Mouse (Mus musculus): ENCODE measurements at regions not wholly inside any gene's neighbourhood (a gene's known extent, or its start where the extent isn't known, plus 50 kb on each side); places are given as distances from the start of the nearest gene placed in this dataset.

- no peaks in the 10 kb centered on the region for H3K27me3 ChIP-seq (replicated peaks; ENCODE audit: control insufficient read depth, insufficient read depth, low read length)
- H3K9me3 ChIP-seq (ENCODE audit: control insufficient read depth, low read length): no peaks in the 10 kb centered on the region
- ATAC-seq: no peak
- WGBS: 77% methylated on average over 2 of the region's 2 CpGs
- no peak overlapping the region for H3K4me3 ChIP-seq (ENCODE audit: low read length)
- H3K4me2 ChIP-seq (ENCODE audit: low read depth, low read length): no peak overlapping the region
- H3K36me3 ChIP-seq (ENCODE audit: control insufficient read depth, insufficient read depth, low read length): no peaks in the 10 kb centered on the region
- no peak overlapping the region for H3K9ac ChIP-seq (ENCODE audit: low read depth, low read length)
- no peak overlapping the region for H3K27ac ChIP-seq (ENCODE audit: low read length)
- H3K4me1 ChIP-seq (ENCODE audit: control insufficient read depth, insufficient read depth, low read length): no peaks in the 10 kb centered on the region
Measured at GRCm38 (mm10) chr17:9773744-9774143, 104.2 kb upstream of the Pabpc6 start.

DNA sequence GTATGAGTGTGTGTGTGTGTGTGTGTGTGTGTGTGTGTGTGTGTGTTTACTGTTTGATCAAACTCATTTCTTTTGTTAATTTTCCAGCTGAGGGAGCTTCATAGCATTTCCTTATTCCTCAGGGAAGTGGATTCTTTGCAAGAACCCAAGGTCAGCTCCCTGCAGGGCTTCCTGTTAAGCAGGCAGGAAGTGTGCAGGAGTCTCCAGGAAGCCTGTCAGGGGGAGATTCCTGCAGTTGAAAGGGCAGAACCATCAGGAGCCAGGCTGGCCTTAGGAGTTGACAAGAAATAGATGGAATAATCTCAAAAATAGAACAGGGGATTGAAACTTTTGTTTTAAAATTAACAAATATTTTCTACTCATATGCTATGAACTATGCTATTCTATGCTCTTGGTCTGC is 98.8 kb upstream of the Pabpc6 start:
- no peaks in the 10 kb centered on the region for H3K27me3 ChIP-seq (replicated peaks; ENCODE audit: control insufficient read depth, insufficient read depth, low read length)
- H3K27ac ChIP-seq (ENCODE audit: low read length): no peak overlapping the region; the same call in 1 of the 2 replicates
- no peak overlapping the region for H3K9ac ChIP-seq (ENCODE audit: low read depth, low read length)
- H3K4me1 ChIP-seq (ENCODE audit: control insufficient read depth, insufficient read depth, low read length): peaks cover 5% of the 10 kb centered on the region
- no peaks in the 10 kb centered on the region for H3K36me3 ChIP-seq (ENCODE audit: control insufficient read depth, insufficient read depth, low read length)
- no peak overlapping the region for H3K4me2 ChIP-seq (ENCODE audit: low read depth, low read length)
- H3K4me3 ChIP-seq (ENCODE audit: low read length): no peak overlapping the region
- no peak for ATAC-seq
- H3K9me3 ChIP-seq (ENCODE audit: control insufficient read depth, low read length): no peaks in the 10 kb centered on the region

DNA sequence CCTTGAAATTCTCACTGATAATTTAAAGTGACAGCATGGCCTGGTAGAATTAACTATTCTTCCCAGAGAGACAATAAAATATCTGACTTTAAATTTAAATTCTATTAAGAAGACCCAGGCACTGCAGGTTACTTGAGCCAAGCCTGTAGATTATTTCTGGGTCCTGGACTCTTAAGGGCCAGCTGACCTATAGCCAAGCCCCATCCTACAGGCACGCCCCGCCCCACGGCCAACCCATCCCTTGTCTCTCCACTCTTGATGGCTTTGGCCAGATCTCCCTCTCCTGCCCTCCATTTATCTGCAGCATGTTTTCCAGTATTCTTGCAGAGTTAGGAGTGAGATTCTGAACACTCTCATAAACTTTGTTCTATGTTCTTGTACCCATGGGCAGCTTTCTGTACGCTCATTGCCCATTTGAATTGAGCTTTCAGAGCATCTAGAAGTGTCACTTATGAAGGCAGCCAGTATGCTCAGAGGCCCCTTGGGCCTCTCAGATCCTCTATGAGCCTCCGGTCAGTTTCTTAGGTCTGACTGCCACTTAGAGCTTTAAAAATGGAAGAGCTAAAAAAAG is 96.2 kb upstream of the Pabpc6 start:
- Histone ChIP-seq H3K9me3 (ENCODE audit: control insufficient read depth, low read length) (no peaks in the 10 kb centered on the region), H3K4me2 (ENCODE audit: low read depth, low read length) (no peak overlapping the region), H3K36me3 (ENCODE audit: control insufficient read depth, insufficient read depth, low read length) (no peaks in the 10 kb centered on the region), H3K27me3 (replicated peaks; ENCODE audit: control insufficient read depth, insufficient read depth, low read length) (no peaks in the 10 kb centered on the region), H3K4me1 (ENCODE audit: control insufficient read depth, insufficient read depth, low read length) (peaks cover 5% of the 10 kb centered on the region), H3K4me3 (ENCODE audit: low read length) (no peak overlapping the region), H3K9ac (ENCODE audit: low read depth, low read length) (no peak overlapping the region), H3K27ac (ENCODE audit: low read length) (no peak overlapping the region)
- WGBS: 76% methylated on average over 5 of the region's 5 CpGs
- ATAC-seq: no peak

GRCm38 (mm10) chr17:9764701-9765359 is 95.3 kb upstream of the Pabpc6 start:
- H3K27me3 ChIP-seq (replicated peaks; ENCODE audit: control insufficient read depth, insufficient read depth, low read length): no peaks in the 10 kb centered on the region
- H3K9ac ChIP-seq (ENCODE audit: low read depth, low read length): peak overlapping the region; percentile 56
- peak overlapping the region; percentile 89 for H3K4me2 ChIP-seq (ENCODE audit: low read depth, low read length)
- H3K4me3 ChIP-seq (ENCODE audit: low read length): peak overlapping the region; percentile 48
- 4% methylated on average over 22 of the region's 22 CpGs for WGBS
- H3K4me1 ChIP-seq (ENCODE audit: control insufficient read depth, insufficient read depth, low read length): peaks cover 5% of the 10 kb centered on the region
- peak overlapping the region; percentile 16; the same call in 1 of the 2 replicates for H3K27ac ChIP-seq (ENCODE audit: low read length)
- ATAC-seq: peak; percentile 56
- H3K9me3 ChIP-seq (ENCODE audit: control insufficient read depth, low read length): no peaks in the 10 kb centered on the region
- H3K36me3 ChIP-seq (ENCODE audit: control insufficient read depth, insufficient read depth, low read length): no peaks in the 10 kb centered on the region

DNA sequence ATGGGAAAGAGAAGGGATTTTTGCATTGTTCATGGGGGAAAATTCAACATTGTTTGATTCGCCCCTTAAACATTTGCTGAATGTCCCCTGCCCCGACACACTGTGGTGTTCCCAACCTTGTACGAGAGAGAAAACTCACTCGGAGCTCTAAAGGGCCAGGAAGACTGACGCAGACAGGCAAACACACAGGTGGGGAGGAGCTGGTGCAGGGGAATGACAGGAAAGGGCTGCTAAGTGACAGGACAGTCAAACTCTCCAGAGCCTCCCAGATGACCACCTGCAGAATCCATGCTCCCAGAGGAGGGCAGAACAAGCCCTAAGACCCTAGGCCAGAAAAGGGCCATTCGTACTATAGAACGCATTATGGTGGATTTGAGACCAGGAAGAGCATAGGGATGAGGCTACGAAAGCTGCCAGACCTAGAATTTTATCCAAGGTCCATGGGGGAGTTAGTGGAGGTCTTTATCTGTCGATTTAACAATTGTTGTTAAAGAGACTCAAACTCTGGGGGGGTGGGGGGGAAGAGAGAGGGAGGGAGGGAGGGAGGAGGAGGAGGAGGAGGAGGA is 94.6 kb upstream of the Pabpc6 start:
- Histone ChIP-seq H3K27ac (ENCODE audit: low read length) (no peak overlapping the region), H3K36me3 (ENCODE audit: control insufficient read depth, insufficient read depth, low read length) (no peaks in the 10 kb centered on the region), H3K4me2 (ENCODE audit: low read depth, low read length) (peak overlapping the region; percentile 89), H3K27me3 (replicated peaks; ENCODE audit: control insufficient read depth, insufficient read depth, low read length) (no peaks in the 10 kb centered on the region), H3K9me3 (ENCODE audit: control insufficient read depth, low read length) (no peaks in the 10 kb centered on the region), H3K9ac (ENCODE audit: low read depth, low read length) (peak overlapping the region; percentile 19; the same call in 1 of the 2 replicates), H3K4me1 (ENCODE audit: control insufficient read depth, insufficient read depth, low read length) (peaks cover 5% of the 10 kb centered on the region), H3K4me3 (ENCODE audit: low read length) (peak overlapping the region; percentile 6)
- 18% methylated on average over 9 of the region's 9 CpGs for WGBS
- no peak for ATAC-seq

GRCm38 (mm10) chr17:9763110-9763509 is 93.6 kb upstream of the Pabpc6 start:
- no peak overlapping the region for H3K27ac ChIP-seq (ENCODE audit: low read length)
- H3K4me1 ChIP-seq (ENCODE audit: control insufficient read depth, insufficient read depth, low read length): peaks cover 5% of the 10 kb centered on the region
- no peaks in the 10 kb centered on the region for H3K36me3 ChIP-seq (ENCODE audit: control insufficient read depth, insufficient read depth, low read length)
- no peak for ATAC-seq
- no peaks in the 10 kb centered on the region for H3K9me3 ChIP-seq (ENCODE audit: control insufficient read depth, low read length)
- no peak overlapping the region for H3K4me2 ChIP-seq (ENCODE audit: low read depth, low read length)
- no peak overlapping the region for H3K4me3 ChIP-seq (ENCODE audit: low read length)
- 50% methylated on average over 9 of the region's 9 CpGs for WGBS
- H3K27me3 ChIP-seq (replicated peaks; ENCODE audit: control insufficient read depth, insufficient read depth, low read length): no peaks in the 10 kb centered on the region
- no peak overlapping the region for H3K9ac ChIP-seq (ENCODE audit: low read depth, low read length)

- WGBS: 70% methylated on average over 7 of the region's 7 CpGs
- H3K9ac ChIP-seq (ENCODE audit: low read depth, low read length): no peak overlapping the region
- H3K4me3 ChIP-seq (ENCODE audit: low read length): no peak overlapping the region
- no peaks in the 10 kb centered on the region for H3K27me3 ChIP-seq (replicated peaks; ENCODE audit: control insufficient read depth, insufficient read depth, low read length)
- no peak for ATAC-seq
- no peaks in the 10 kb centered on the region for H3K9me3 ChIP-seq (ENCODE audit: control insufficient read depth, low read length)
- no peak overlapping the region for H3K4me2 ChIP-seq (ENCODE audit: low read depth, low read length)
- peaks cover 5% of the 10 kb centered on the region for H3K4me1 ChIP-seq (ENCODE audit: control insufficient read depth, insufficient read depth, low read length)
- no peaks in the 10 kb centered on the region for H3K36me3 ChIP-seq (ENCODE audit: control insufficient read depth, insufficient read depth, low read length)
- no peak overlapping the region for H3K27ac ChIP-seq (ENCODE audit: low read length)
Measured at GRCm38 (mm10) chr17:9762436-9762835, 92.9 kb upstream of the Pabpc6 start.

- H3K4me3 ChIP-seq (ENCODE audit: low read length): no peak overlapping the region
- no peaks in the 10 kb centered on the region for H3K36me3 ChIP-seq (ENCODE audit: control insufficient read depth, insufficient read depth, low read length)
- no peak for ATAC-seq
- H3K9me3 ChIP-seq (ENCODE audit: control insufficient read depth, low read length): no peaks in the 10 kb centered on the region
- no peak overlapping the region for H3K27ac ChIP-seq (ENCODE audit: low read length)
- no peak overlapping the region for H3K9ac ChIP-seq (ENCODE audit: low read depth, low read length)
- peaks cover 5% of the 10 kb centered on the region for H3K4me1 ChIP-seq (ENCODE audit: control insufficient read depth, insufficient read depth, low read length)
- H3K4me2 ChIP-seq (ENCODE audit: low read depth, low read length): no peak overlapping the region
- peaks cover 5% of the 10 kb centered on the region for H3K27me3 ChIP-seq (replicated peaks; ENCODE audit: control insufficient read depth, insufficient read depth, low read length)
- WGBS: 75% methylated on average over 2 of the region's 2 CpGs
Measured at GRCm38 (mm10) chr17:9760706-9761059, 91.2 kb upstream of the Pabpc6 start.

GRCm38 (mm10) chr17:9760026-9760705 is 90.6 kb upstream of the Pabpc6 start:
- peaks cover 5% of the 10 kb centered on the region for H3K4me1 ChIP-seq (ENCODE audit: control insufficient read depth, insufficient read depth, low read length)
- no peak overlapping the region for H3K9ac ChIP-seq (ENCODE audit: low read depth, low read length)
- 64% methylated on average over 8 of the region's 8 CpGs for WGBS

More at GRCm38 (mm10) chr17:9760026-9760705, 90.6 kb upstream of the Pabpc6 start:
- ATAC-seq: no peak
- no peak overlapping the region for H3K4me3 ChIP-seq (ENCODE audit: low read length)
- no peaks in the 10 kb centered on the region for H3K9me3 ChIP-seq (ENCODE audit: control insufficient read depth, low read length)
- H3K27ac ChIP-seq (ENCODE audit: low read length): no peak overlapping the region
- no peaks in the 10 kb centered on the region for H3K36me3 ChIP-seq (ENCODE audit: control insufficient read depth, insufficient read depth, low read length)
- H3K27me3 ChIP-seq (replicated peaks; ENCODE audit: control insufficient read depth, insufficient read depth, low read length): peaks cover 5% of the 10 kb centered on the region
- no peak overlapping the region for H3K4me2 ChIP-seq (ENCODE audit: low read depth, low read length)

All from intestine, embryonic 16.5 days (tissue).